ENCODE assay signal across 51 mouse cellular contexts in the genomic region with DNA sequence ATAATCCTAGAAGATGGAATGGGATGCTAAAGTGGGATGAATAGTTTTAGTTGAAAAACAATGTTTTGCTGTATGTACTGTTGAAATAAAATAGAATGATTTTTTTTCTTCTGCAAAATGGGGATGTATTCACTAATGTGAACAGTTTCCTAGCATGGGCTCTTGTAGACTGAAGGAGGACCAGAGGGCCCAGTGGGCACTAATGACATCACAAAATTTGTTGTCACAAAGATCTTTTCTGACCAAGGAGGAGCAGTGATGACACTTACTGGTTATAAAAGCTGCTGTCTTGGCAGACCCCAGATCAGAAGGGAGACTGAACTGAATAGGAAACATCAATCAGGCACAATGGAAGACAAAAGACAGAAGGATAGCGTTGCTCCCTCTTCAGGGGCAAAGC. TPM values are rescaled to one million over a fixed set of nuclear protein-coding genes. Genes with fewer than 3 reads are reported as not detected.
"Had no signal": no experiment of that assay in that cellular context is flagged by ENCODE, and none has a peak within 500 bp of the region (broad histone marks: within the 10 kb centered on the region; RNA-seq: fewer than 3 reads in every experiment).

A gene (plus strand): TSS at position 301 of the 400 bp plus-strand sequence.

- H3K36me3 ChIP-seq: heart, embryonic 10.5 days; heart, embryonic 13.5 days; heart, embryonic 15.5 days; hindbrain, embryonic 10.5 days; hindbrain, embryonic 12.5 days; hindbrain, embryonic 13.5 days; hindbrain, embryonic 15.5 days; intestine, embryonic 15.5 days; kidney, embryonic 15.5 days had no signal

- DNase-seq: heart, postnatal 10 days; heart, postnatal 14 days; heart, postnatal 36 days; heart, postnatal 4 days; kidney, adult 11 months; kidney, adult 18-20 months; kidney, adult 2 months; kidney, adult 8-10 months; kidney, adult 9 months; kidney, postnatal 10 days; kidney, postnatal 14 days; kidney, postnatal 25 days; kidney, postnatal 36 days; kidney, postnatal 4 days; layer of hippocampus, adult 9-11 months; layer of hippocampus, postnatal 36 days had no signal

- ATAC-seq: hindbrain, embryonic 16.5 days; hindbrain, postnatal 0 days; inflammation-experienced regulatory T-cells, adult 6 months; intestine, embryonic 15.5 days; intestine, embryonic 16.5 days; intestine, postnatal 0 days had no signal

- H3K9ac ChIP-seq: heart, embryonic 13.5 days; heart, embryonic 15.5 days; hindbrain, embryonic 12.5 days; hindbrain, embryonic 13.5 days; hindbrain, embryonic 14.5 days; hindbrain, embryonic 15.5 days; intestine, embryonic 15.5 days; kidney, embryonic 15.5 days had no signal

- H3K9me3 ChIP-seq: heart, embryonic 10.5 days; heart, embryonic 13.5 days; heart, embryonic 15.5 days; hindbrain, embryonic 10.5 days; hindbrain, embryonic 12.5 days; hindbrain, embryonic 13.5 days; hindbrain, embryonic 15.5 days; intestine, embryonic 15.5 days; kidney, embryonic 15.5 days had no signal

- H3K4me2 ChIP-seq: heart, embryonic 11.5 days; heart, embryonic 13.5 days; heart, embryonic 15.5 days; hindbrain, embryonic 12.5 days; hindbrain, embryonic 13.5 days; hindbrain, embryonic 14.5 days; hindbrain, embryonic 15.5 days; intestine, embryonic 15.5 days; kidney, embryonic 15.5 days had no signal

- H3K27ac ChIP-seq: heart, embryonic 10.5 days; heart, embryonic 13.5 days; heart, embryonic 15.5 days; hindbrain, embryonic 10.5 days; hindbrain, embryonic 12.5 days; hindbrain, embryonic 13.5 days; hindbrain, embryonic 14.5 days; hindbrain, embryonic 15.5 days; hindbrain, postnatal 0 days; intestine, embryonic 15.5 days; kidney, embryonic 15.5 days; kidney, postnatal 0 days; layer of hippocampus, adult 2 months; left cerebral cortex, adult 2 months had no signal

- H3K4me3 ChIP-seq: heart, embryonic 10.5 days; heart, embryonic 13.5 days; heart, embryonic 15.5 days; hindbrain, embryonic 10.5 days; hindbrain, embryonic 12.5 days; hindbrain, embryonic 13.5 days; hindbrain, embryonic 15.5 days; intestine, embryonic 15.5 days; kidney, embryonic 15.5 days; layer of hippocampus, adult 2 months; left cerebral cortex, adult 2 months had no signal

- H3K4me1 ChIP-seq: heart, embryonic 10.5 days; heart, embryonic 13.5 days; heart, embryonic 15.5 days; hindbrain, embryonic 10.5 days; hindbrain, embryonic 12.5 days; hindbrain, embryonic 13.5 days; hindbrain, embryonic 15.5 days; intestine, embryonic 15.5 days; kidney, embryonic 15.5 days had no signal

- H3K27me3 ChIP-seq: heart, embryonic 13.5 days; heart, embryonic 15.5 days; hindbrain, embryonic 12.5 days; hindbrain, embryonic 13.5 days; hindbrain, embryonic 15.5 days; intestine, embryonic 15.5 days; kidney, embryonic 15.5 days had no signal

RNA-seq across cellular contexts. Expression of the gene that starts here (rescaled TPM):
- total RNA-seq: heart, postnatal 10 days; heart, postnatal 14 days; heart, postnatal 25 days; heart, postnatal 36 days; heart, postnatal 4 days; hematopoietic stem cell, adult 5-6 weeks; hindbrain, postnatal 0 days; layer of hippocampus, adult 18-20 months; layer of hippocampus, adult 2 months; layer of hippocampus, adult 8-10 months; layer of hippocampus, postnatal 10 days; layer of hippocampus, postnatal 14 days; layer of hippocampus, postnatal 25 days; layer of hippocampus, postnatal 36 days; left cerebral cortex, adult 18-20 months; left cerebral cortex, adult 2 months had no signal
- polyA plus RNA-seq: heart, embryonic 10.5 days; heart, embryonic 11.5 days; heart, embryonic 13.5 days; heart, embryonic 14.5 days; heart, embryonic 15.5 days; heart, embryonic 16.5 days; heart, postnatal 0 days; hindbrain, embryonic 10.5 days; hindbrain, embryonic 11.5 days; hindbrain, embryonic 12.5 days; hindbrain, embryonic 13.5 days; hindbrain, embryonic 14.5 days; hindbrain, embryonic 15.5 days; hindbrain, embryonic 16.5 days; hindbrain, postnatal 0 days; inflammation-experienced regulatory T-cells, adult 6 months; intestine, embryonic 14.5 days; intestine, embryonic 15.5 days; intestine, embryonic 16.5 days; intestine, postnatal 0 days; kidney, adult 2 months; kidney, embryonic 14.5 days; kidney, embryonic 15.5 days; kidney, embryonic 16.5 days; kidney, postnatal 0 days; large intestine, adult 2 months had no signal
